Comparison of ENCODE assay signal across 9 mouse cellular contexts in genomic region chr5:27995186-27995585, GRCm38 (mm10).
A peak's percentile ranks its signal among the peaks of the same experiment; 100 is the strongest.
DNase-seq lines count a peak whose midpoint lies in the region; ATAC-seq and TF ChIP-seq lines count a peak whose summit lies in the region.
"Had no signal": no experiment of that assay in that cellular context is flagged by ENCODE, and none has a peak within 500 bp of the region (broad histone marks: within the 10 kb centered on the region; RNA-seq: fewer than 3 reads in every experiment).

No protein-coding gene starts in this region.

- no peak overlapping the region for H3K27ac ChIP-seq in gastrocnemius, adult 2 months
- H3K27ac ChIP-seq in kidney, postnatal 0 days = no peak overlapping the region
- H3K27ac ChIP-seq in liver, postnatal 0 days (ENCODE audit: low read depth) = no peak overlapping the region
- H3K27ac ChIP-seq: heart, embryonic 15.5 days had no signal

- peak; percentile 37 for DNase-seq in T-cell, adult 2 months (ENCODE audit: low spot score)
- DNase-seq in cerebellum, postnatal 25 days = peak; percentile 85 to 91
- DNase-seq in gastrocnemius, adult 2 months = peak; percentile 75
- peak; percentile 66 for DNase-seq in kidney, postnatal 0 days (ENCODE audit: low spot score)
- DNase-seq in liver, postnatal 0 days = peak; percentile 82
- peak; percentile 86 for DNase-seq in retina, embryonic 14.5 days (ENCODE audit: low spot score)
- peak; percentile 83 for DNase-seq in thymus, postnatal 4 days

- H3K9me3 ChIP-seq in kidney, postnatal 0 days (replicated peaks; ENCODE audit: low read length) = no peaks in the 10 kb centered on the region
- no peaks in the 10 kb centered on the region for H3K9me3 ChIP-seq in liver, postnatal 0 days (ENCODE audit: low read length)
- H3K9me3 ChIP-seq: heart, embryonic 15.5 days had no signal

- no peak for TF ChIP-seq EP300 in liver, postnatal 0 days (IDR thresholded peaks at IDR 0.05; ENCODE audit: low read depth)

- no peak overlapping the region for H3ac ChIP-seq in C2C12 (ENCODE audit: control insufficient read depth, insufficient read length, low read depth)

- no peaks in the 10 kb centered on the region for H3K79me3 ChIP-seq in C2C12 (ENCODE audit: low read depth)

- intact Hi-C loops in gastrocnemius, adult 2 months (cut with DNase I) = loop anchor here (1.0 kb wide), 1 partner anchor 99 kb away; no protein-coding TSS in a partner anchor

- ATAC-seq in kidney, postnatal 0 days (replicated peaks; ENCODE audit: low FRiP score, low read depth) = no peak
- ATAC-seq in liver, postnatal 0 days = no peak

- peak; percentile 64 for TF ChIP-seq CTCF in C2C12 (IDR thresholded peaks at IDR 0.05; ENCODE audit: control insufficient read depth, insufficient read depth, insufficient read length)
- no peak; the same call in none of the 2 replicates for TF ChIP-seq CTCF in gastrocnemius, adult 2 months (IDR thresholded peaks at IDR 0.05)
- TF ChIP-seq CTCF in kidney, postnatal 0 days (IDR thresholded peaks at IDR 0.05; ENCODE audit: low read depth) = peak; percentile 91
- peak; percentile 92 for TF ChIP-seq CTCF in liver, postnatal 0 days (IDR thresholded peaks at IDR 0.05; ENCODE audit: low read depth)

- H3K4me2 ChIP-seq in kidney, postnatal 0 days (ENCODE audit: low read length) = no peak overlapping the region
- H3K4me2 ChIP-seq in liver, postnatal 0 days (ENCODE audit: low read depth, low read length) = no peak overlapping the region
- H3K4me2 ChIP-seq: heart, embryonic 15.5 days had no signal

- H3K4me3 ChIP-seq in C2C12 (ENCODE audit: insufficient read depth, poor library complexity, severe bottlenecking) = no peak overlapping the region
- H3K4me3 ChIP-seq in gastrocnemius, adult 2 months = no peak overlapping the region
- no peak overlapping the region for H3K4me3 ChIP-seq in kidney, postnatal 0 days (replicated peaks; ENCODE audit: low read depth, low read length)
- no peak overlapping the region for H3K4me3 ChIP-seq in liver, postnatal 0 days (ENCODE audit: low read depth, low read length)
- H3K4me3 ChIP-seq: heart, embryonic 15.5 days had no signal

- H3K79me2 ChIP-seq in C2C12 (ENCODE audit: control insufficient read depth, insufficient read depth) = no peaks in the 10 kb centered on the region

- H3K9ac ChIP-seq in kidney, postnatal 0 days (ENCODE audit: low read depth, low read length) = no peak overlapping the region
- H3K9ac ChIP-seq in liver, postnatal 0 days (replicated peaks) = no peak overlapping the region
- H3K9ac ChIP-seq: heart, embryonic 15.5 days had no signal

- no peaks in the 10 kb centered on the region for H3K36me3 ChIP-seq in C2C12 (ENCODE audit: control insufficient read depth, insufficient read depth)
- no peaks in the 10 kb centered on the region for H3K36me3 ChIP-seq in kidney, postnatal 0 days (ENCODE audit: insufficient read depth, low read length)
- H3K36me3 ChIP-seq in liver, postnatal 0 days (replicated peaks; ENCODE audit: insufficient read depth, low read length) = no peaks in the 10 kb centered on the region
- H3K36me3 ChIP-seq: heart, embryonic 15.5 days had no signal

- 5% methylated on average over 2 of the region's 2 CpGs for WGBS in kidney, postnatal 0 days
- 13% methylated on average over 2 of the region's 2 CpGs for WGBS in liver, postnatal 0 days (ENCODE audit: insufficient replicate concordance)

- H3K27me3 ChIP-seq in C2C12 (ENCODE audit: control insufficient read depth, insufficient read depth, insufficient read length) = peaks cover 3% of the 10 kb centered on the region
- no peaks in the 10 kb centered on the region for H3K27me3 ChIP-seq in kidney, postnatal 0 days (ENCODE audit: insufficient read depth, low read length)
- H3K27me3 ChIP-seq in liver, postnatal 0 days (ENCODE audit: insufficient read depth, low read length) = no peaks in the 10 kb centered on the region
- H3K27me3 ChIP-seq: heart, embryonic 15.5 days had no signal

- no peaks in the 10 kb centered on the region for H3K4me1 ChIP-seq in kidney, postnatal 0 days (replicated peaks; ENCODE audit: insufficient read depth, low read length)
- peaks cover 3% of the 10 kb centered on the region; the same call in 1 of the 2 replicates for H3K4me1 ChIP-seq in liver, postnatal 0 days (ENCODE audit: insufficient read depth)
- H3K4me1 ChIP-seq: heart, embryonic 15.5 days had no signal

TF ChIP-seq in C2C12, 6 proteins besides CTCF, POLR2A, EP300 and RAD21:
- TF ChIP-seq FOSL1 (IDR thresholded peaks at IDR 0.05; ENCODE audit: insufficient read depth, low read length, poor library complexity, severe bottlenecking) (no peak), CEBPB (IDR thresholded peaks at IDR 0.05; ENCODE audit: low read depth) (no peak), MAX (IDR thresholded peaks at IDR 0.05) (no peak), MYOD1 (IDR thresholded peaks at IDR 0.05; ENCODE audit: control insufficient read depth, insufficient read length, low read depth) (no peak), USF1 (IDR thresholded peaks at IDR 0.05; ENCODE audit: low read depth) (no peak), MYOG (IDR thresholded peaks at IDR 0.05; ENCODE audit: control insufficient read depth, extremely low read depth, insufficient read length) (no peak)

Comparison
In these comparisons a context has a peak if more than half of its experiments do, and no peak if none do; other contexts are left out.
1. DNase-seq: peak in every context shown above with its lines; median percentile 88 in cerebellum, postnatal 25 days; 86 in retina, embryonic 14.5 days; 83 in thymus, postnatal 4 days; 82 in liver, postnatal 0 days; 75 in gastrocnemius, adult 2 months; 66 in kidney, postnatal 0 days; 37 in T-cell, adult 2 months.